Mouse (Mus musculus) neural tube, embryonic 15.5 days (tissue): Measurements from ENCODE around the gene Ggnbp2. TPM values are rescaled to one million over a fixed set of nuclear protein-coding genes. Genes with fewer than 3 reads are reported as not detected.
"Not testable (repeated sequence)": the region's sequence is repeated elsewhere in the genome, so short reads cannot be mapped to it uniquely, and the experiment has no call there.

Experiments
- ATAC-seq: fragments of 200-750 bp; cut with Nextera tagmentation; 2 replicates; pipeline ENCODE4 v1.8.0; 2017; ENCODE audit warnings: mild to moderate bottlenecking, moderate TSS enrichment, moderate library complexity; ENCODE audit not compliant: low FRiP score
- H3K27ac ChIP-seq: fragments of 300-500 bp; sonication (generic); replicated peaks from 2 replicates; pipeline ENCODE4 v1.5.1; 2015; ENCODE audit warnings: mild to moderate bottlenecking, inconsistent platforms
- H3K27me3 ChIP-seq: fragments of 300-500 bp; sonication (generic); replicated peaks from 2 replicates; pipeline ENCODE4 v1.6.1; 2015; ENCODE audit warnings: inconsistent platforms
- H3K36me3 ChIP-seq: fragments of 300-500 bp; sonication (generic); 2 replicates; pipeline ENCODE4 v1.6.1; 2015; ENCODE audit warnings: inconsistent platforms
- H3K4me1 ChIP-seq: fragments of 300-500 bp; sonication (generic); 2 replicates; pipeline ENCODE4 v1.6.1; 2015; ENCODE audit warnings: inconsistent platforms
- H3K4me2 ChIP-seq: fragments of 300-500 bp; sonication (generic); 2 replicates; pipeline ENCODE4 v1.6.1; 2015; ENCODE audit warnings: inconsistent platforms, mild to moderate bottlenecking, moderate library complexity
- H3K4me3 ChIP-seq: fragments of 300-500 bp; sonication (generic); replicated peaks from 2 replicates; pipeline ENCODE4 v1.5.1; 2015; ENCODE audit warnings: mild to moderate bottlenecking, inconsistent platforms
- H3K9ac ChIP-seq: fragments of 300-500 bp; sonication (generic); replicated peaks from 2 replicates; pipeline ENCODE4 v1.6.1; 2015; ENCODE audit warnings: mild to moderate bottlenecking, inconsistent platforms
- H3K9me3 ChIP-seq: fragments of 300-500 bp; sonication (generic); replicated peaks from 2 replicates; pipeline ENCODE4 v1.6.1; 2016; ENCODE audit warnings: inconsistent platforms
- WGBS: fragments of 180-500 bp; shearing (Covaris S2); methylation state at CpG from one replicate; pipeline ENCODE4 v1.1.7; 2015; ENCODE audit warnings: mixed read lengths; 5-methylcytosine and 5-hydroxymethylcytosine counted together
- polyA plus RNA-seq: library from polyadenylated mRNA; unstranded; fragments of >200 nt; fragmentation: Nextera tagmentation; extraction: Ambion mirVana; gene quantifications from 2 replicates; pipeline ENCODE4 v1.2.1, GENCODE M21; 2015

Ggnbp2 gene
- polyA plus RNA-seq, 1 experiment from 2014 or later: 76.2 TPM

- Histone ChIP-seq H3K9ac (peak overlapping the region; percentile 89), H3K4me3 (peak overlapping the region; percentile 97), H3K27ac (peak overlapping the region; percentile 92), H3K4me2 (peak overlapping the region; percentile 95), H3K4me1 (peaks cover 19% of the 10 kb centered on the region), H3K36me3 (peaks cover 10% of the 10 kb centered on the region), H3K27me3 (no peaks in the 10 kb centered on the region), H3K9me3 (no peaks in the 10 kb centered on the region)
- WGBS: 22% methylated on average over 7 of the region's 7 CpGs
- ATAC-seq: no peak
These were observed 8.6 kb upstream of the Ggnbp2 start for GRCm38 (mm10) chr11:84879007-84879771.

GRCm38 (mm10) chr11:84876020-84876419 lies 5.4 kb upstream of the Ggnbp2 start:
- H3K9ac ChIP-seq, H3K4me2 ChIP-seq, ATAC-seq, H3K36me3 ChIP-seq, H3K4me3 ChIP-seq, H3K9me3 ChIP-seq, H3K27me3 ChIP-seq, H3K27ac ChIP-seq: not testable (repeated sequence)
- peaks cover 16% of the 10 kb centered on the region for H3K4me1 ChIP-seq
- WGBS: 88% methylated on average over 1 of the region's 1 CpGs

- no peaks in the 10 kb centered on the region for H3K36me3 ChIP-seq
- no peak overlapping the region for H3K4me2 ChIP-seq
- H3K9ac ChIP-seq: no peak overlapping the region
- no peaks in the 10 kb centered on the region for H3K9me3 ChIP-seq
- H3K27ac ChIP-seq: no peak overlapping the region
- no peaks in the 10 kb centered on the region for H3K27me3 ChIP-seq
- WGBS: 66% methylated on average over 1 of the region's 1 CpGs
- H3K4me1 ChIP-seq: peaks cover 10% of the 10 kb centered on the region
- ATAC-seq: no peak
- H3K4me3 ChIP-seq: no peak overlapping the region
These were observed 2.6 kb upstream of the Ggnbp2 start for GRCm38 (mm10) chr11:84873042-84873833.

DNA sequence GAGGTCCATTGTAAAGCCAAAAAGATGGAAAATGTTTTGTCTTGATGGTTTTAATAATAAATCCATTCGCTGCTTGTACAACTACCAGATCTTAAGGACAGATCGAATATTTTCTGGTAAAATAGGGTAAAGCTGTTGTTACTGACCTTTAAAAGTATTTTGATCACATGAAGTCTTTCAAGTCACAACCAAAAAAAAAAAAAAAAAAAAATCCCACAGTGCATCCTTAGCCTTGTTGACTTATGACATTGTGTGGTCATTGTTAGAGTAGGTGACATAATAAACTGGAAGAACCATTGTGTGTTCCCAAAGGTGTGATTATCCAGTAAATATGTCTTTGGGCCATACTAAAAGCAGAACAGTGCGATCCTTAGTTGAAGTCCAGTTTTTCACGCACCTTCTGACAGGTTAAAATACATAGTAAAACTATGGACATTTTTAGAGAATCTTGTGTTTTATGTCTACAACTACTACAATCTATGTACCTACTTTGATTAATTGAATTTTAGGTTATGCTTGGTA lies 992 bp upstream of the Ggnbp2 start:
- ATAC-seq: no peak
- Histone ChIP-seq H3K4me2 (peak overlapping the region; percentile 64), H3K36me3 (no peaks in the 10 kb centered on the region), H3K27me3 (no peaks in the 10 kb centered on the region), H3K27ac (peak overlapping the region; percentile 99), H3K9me3 (no peaks in the 10 kb centered on the region), H3K9ac (peak overlapping the region; percentile 96), H3K4me3 (peak overlapping the region; percentile 87), H3K4me1 (peaks cover 20% of the 10 kb centered on the region)
- WGBS: 70% methylated on average over 4 of the region's 4 CpGs

- peak; percentile 62 for ATAC-seq
- under 1% methylated on average over 10 of the region's 10 CpGs for WGBS
These were observed 429 bp upstream of the Ggnbp2 start for GRCm38 (mm10) chr11:84871046-84871445.

DNA sequence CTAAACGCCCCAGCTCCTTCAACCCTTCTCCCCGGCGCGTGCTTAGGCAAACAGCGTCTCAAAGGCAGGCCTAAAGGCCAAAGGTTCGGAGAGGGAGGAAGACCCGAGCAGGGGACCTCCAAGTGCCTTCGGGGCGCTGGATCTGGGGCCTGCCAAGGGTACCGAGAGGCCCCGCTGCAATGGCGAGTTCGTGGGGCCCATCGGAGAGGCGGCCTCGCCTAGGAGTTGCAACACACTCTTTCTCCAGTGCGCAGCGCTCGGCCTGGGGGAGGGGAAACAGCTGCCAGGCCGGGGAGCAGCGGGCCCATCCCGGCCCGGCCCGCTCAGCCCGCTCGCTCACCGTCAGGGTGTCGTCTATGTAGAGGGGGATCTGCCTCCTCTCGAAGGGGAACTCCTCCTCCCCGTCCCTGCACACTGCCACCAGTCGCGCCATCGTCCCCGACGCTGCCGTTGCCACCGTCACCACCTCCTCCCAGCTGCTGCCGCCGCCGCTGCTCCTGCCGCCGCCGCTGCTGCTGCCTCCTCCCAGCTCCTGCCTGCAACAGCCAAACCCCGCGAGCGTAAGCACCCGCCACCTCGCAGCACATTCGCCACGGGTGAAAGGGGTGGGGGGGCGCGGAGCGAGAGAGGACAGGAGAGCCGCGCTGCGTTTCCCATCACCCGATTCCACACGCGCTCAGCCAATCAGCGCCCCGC lies 932 bp downstream of the Ggnbp2 start:
- Histone ChIP-seq H3K36me3 (no peaks in the 10 kb centered on the region), H3K27ac (peak overlapping the region; percentile 99), H3K9ac (peak overlapping the region; percentile 92), H3K4me2 (peak overlapping the region; percentile 88), H3K4me1 (peaks cover 23% of the 10 kb centered on the region), H3K4me3 (peak overlapping the region; percentile 87), H3K27me3 (no peaks in the 10 kb centered on the region), H3K9me3 (no peaks in the 10 kb centered on the region)
- WGBS: under 1% methylated on average over 52 of the region's 61 CpGs
- ATAC-seq: peak; percentile 86

More at GRCm38 (mm10) chr11:84871046-84871445, 429 bp upstream of the Ggnbp2 start:
- Histone ChIP-seq H3K36me3 (no peaks in the 10 kb centered on the region), H3K9ac (peak overlapping the region; percentile 96), H3K27ac (peak overlapping the region; percentile 99), H3K9me3 (no peaks in the 10 kb centered on the region), H3K4me1 (peaks cover 23% of the 10 kb centered on the region), H3K4me2 (peak overlapping the region; percentile 64), H3K4me3 (peak overlapping the region; percentile 87), H3K27me3 (no peaks in the 10 kb centered on the region)

DNA sequence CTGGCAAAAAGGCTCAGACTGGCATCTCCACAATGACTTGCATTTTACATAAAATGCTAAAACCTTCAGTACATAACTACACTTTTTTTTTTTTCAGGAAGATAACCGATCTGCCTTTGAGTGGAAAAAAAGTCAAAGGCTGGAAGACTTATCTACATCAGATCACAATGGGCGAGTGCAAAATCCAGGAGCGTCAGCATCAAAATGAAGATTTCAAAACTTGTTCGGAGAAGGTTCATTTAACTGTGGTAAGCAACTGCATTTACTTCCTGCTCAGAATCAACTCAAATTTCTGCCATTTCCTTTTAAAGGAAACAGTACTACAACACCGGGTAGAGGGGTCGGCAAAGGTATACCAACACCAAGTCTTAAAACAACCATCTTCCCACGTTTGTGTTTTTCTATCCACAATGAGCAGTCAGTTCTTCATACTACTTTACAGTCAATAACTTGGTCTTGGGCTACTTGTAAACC lies 1.8 kb downstream of the Ggnbp2 start:
- Histone ChIP-seq H3K4me3 (peak overlapping the region; percentile 87), H3K36me3 (no peaks in the 10 kb centered on the region), H3K9ac (peak overlapping the region; percentile 92), H3K27me3 (no peaks in the 10 kb centered on the region), H3K4me1 (peaks cover 23% of the 10 kb centered on the region), H3K4me2 (peak overlapping the region; percentile 88), H3K9me3 (no peaks in the 10 kb centered on the region), H3K27ac (0 out of 2 replicates have a peak overlapping the region, but pooled peaks have one; percentile 99)
- WGBS: 20% methylated on average over 7 of the region's 7 CpGs
- ATAC-seq: no peak

GRCm38 (mm10) chr11:84867586-84867985 lies 3.0 kb downstream of the Ggnbp2 start:
- Histone ChIP-seq H3K27me3 (no peaks in the 10 kb centered on the region), H3K9ac (no peak overlapping the region), H3K4me2 (no peak overlapping the region), H3K27ac (no peak overlapping the region), H3K4me3 (no peak overlapping the region), H3K4me1 (peaks cover 23% of the 10 kb centered on the region), H3K9me3 (no peaks in the 10 kb centered on the region), H3K36me3 (no peaks in the 10 kb centered on the region)
- no peak for ATAC-seq
- 92% methylated on average over 2 of the region's 2 CpGs for WGBS

- no peaks in the 10 kb centered on the region for H3K9me3 ChIP-seq
- H3K27ac ChIP-seq: no peak overlapping the region
- peaks cover 4% of the 10 kb centered on the region for H3K36me3 ChIP-seq
- H3K4me3 ChIP-seq: no peak overlapping the region
- H3K27me3 ChIP-seq: no peaks in the 10 kb centered on the region
- no peak overlapping the region for H3K9ac ChIP-seq
- H3K4me2 ChIP-seq: no peak overlapping the region
- H3K4me1 ChIP-seq: peaks cover 20% of the 10 kb centered on the region
- 79% methylated on average over 2 of the region's 2 CpGs for WGBS
- ATAC-seq: no peak
These were observed 5.3 kb downstream of the Ggnbp2 start for GRCm38 (mm10) chr11:84865268-84865667.

DNA sequence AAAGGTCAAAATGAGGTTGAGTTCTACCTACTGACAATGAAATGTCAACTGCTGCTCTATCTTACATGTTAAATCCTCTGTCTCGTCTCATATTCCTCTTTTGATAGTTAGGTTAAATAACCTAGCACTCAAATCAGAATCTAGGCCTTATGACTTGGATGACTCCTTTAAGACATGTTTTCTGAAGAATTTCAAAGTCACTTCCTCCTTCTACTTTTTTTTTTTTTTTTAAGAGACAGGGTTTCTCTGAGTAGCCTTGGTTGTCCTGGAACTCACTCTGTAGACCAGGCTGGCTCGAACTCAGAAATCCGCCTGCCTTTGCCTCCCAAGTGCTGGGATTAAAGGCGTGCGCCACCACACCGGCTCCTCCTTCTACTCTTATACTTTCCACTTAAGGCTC lies 15.3 kb downstream of the Ggnbp2 start:
- H3K9ac ChIP-seq: no peak overlapping the region
- no peak overlapping the region for H3K4me2 ChIP-seq
- H3K4me3 ChIP-seq: no peak overlapping the region
- H3K27ac ChIP-seq: no peak overlapping the region
- H3K9me3 ChIP-seq: no peaks in the 10 kb centered on the region
- no peaks in the 10 kb centered on the region for H3K4me1 ChIP-seq
- no peaks in the 10 kb centered on the region for H3K27me3 ChIP-seq
- 97% methylated on average over 6 of the region's 6 CpGs for WGBS
- no peak for ATAC-seq
- peaks cover 57% of the 10 kb centered on the region for H3K36me3 ChIP-seq

DNA sequence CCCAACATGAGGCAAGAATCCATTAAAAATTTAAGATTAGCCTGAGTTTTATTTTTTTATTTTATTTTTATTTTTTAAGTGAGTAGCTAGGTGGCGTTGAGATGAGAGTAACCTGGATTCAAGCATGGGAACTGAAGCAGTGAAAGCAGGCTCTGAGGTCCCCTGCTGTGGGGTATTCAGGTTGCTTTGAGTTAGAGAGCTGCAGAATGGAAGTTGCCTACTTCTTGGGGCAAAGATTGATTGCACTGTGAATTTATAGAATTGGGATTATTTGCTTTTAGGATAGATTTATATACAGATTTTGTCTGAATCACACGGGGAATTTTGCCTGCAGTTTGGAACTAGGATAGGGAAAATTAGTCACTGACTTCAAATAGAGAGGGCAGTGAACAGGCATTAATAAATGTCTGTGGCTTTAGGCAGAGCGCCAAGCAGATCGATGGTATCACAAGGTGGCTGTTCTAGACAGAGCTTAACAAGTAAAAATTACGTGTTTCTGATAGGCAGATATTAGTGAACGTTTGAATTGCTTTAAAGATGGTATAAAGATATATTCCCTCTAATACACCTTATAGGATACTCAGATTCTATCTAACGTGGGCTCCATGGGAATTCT lies 23.0 kb downstream of the Ggnbp2 start:
- H3K4me2 ChIP-seq: no peak overlapping the region
- 74% methylated on average over 7 of the region's 7 CpGs for WGBS
- no peak overlapping the region for H3K9ac ChIP-seq
- H3K4me1 ChIP-seq: no peaks in the 10 kb centered on the region
- H3K36me3 ChIP-seq: peaks cover 46% of the 10 kb centered on the region
- no peak overlapping the region for H3K4me3 ChIP-seq
- H3K27me3 ChIP-seq: no peaks in the 10 kb centered on the region
- H3K9me3 ChIP-seq: no peaks in the 10 kb centered on the region
- no peak for ATAC-seq
- no peak overlapping the region for H3K27ac ChIP-seq
